Mouse (Mus musculus): ENCODE measurements around the gene Hoxa9.

DNA sequence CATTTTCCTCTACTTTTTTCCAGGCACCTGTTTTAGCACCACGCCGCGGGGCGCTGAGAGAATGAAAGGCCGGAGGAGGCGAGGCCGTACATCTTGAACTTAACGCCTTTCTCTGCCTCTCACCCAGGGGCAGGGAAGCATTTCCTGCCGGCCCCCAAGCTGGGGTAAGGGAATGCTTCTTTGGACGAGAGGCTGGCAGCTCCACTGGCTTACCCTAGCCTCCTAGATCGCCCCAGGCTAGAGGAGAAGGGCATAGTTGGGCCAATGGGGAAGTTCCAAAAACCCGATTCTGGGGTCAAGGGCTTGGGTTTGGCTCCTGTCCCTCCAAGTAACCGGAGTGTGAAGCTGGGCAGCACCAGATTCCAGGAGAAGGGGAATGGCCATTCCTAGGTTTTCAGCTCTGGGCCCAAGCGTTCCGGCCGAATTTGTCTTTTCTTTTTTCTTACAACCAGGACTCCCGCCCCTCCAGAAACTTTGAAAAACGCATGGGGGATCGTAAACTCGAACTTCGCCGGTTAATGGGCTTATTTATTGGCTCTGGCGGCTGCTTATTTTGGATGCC lies 2.2 kb upstream of the Hoxa9 start:
- TF ChIP-seq ZNF384 (IDR thresholded peaks at IDR 0.05; ENCODE audit: low read depth, low read length) = no peak
- TF ChIP-seq ZC3H11A (IDR thresholded peaks at IDR 0.05; ENCODE audit: borderline replicate concordance, low read depth, low read length) = no peak
